Mouse (Mus musculus) kidney, adult 18-20 months (tissue): ENCODE results near the gene Chd5.

Source experiments
- DNase-seq: peaks from one replicate; pipeline ENCODE4 v3.0.0; 2021

The Chd5 gene

DNA sequence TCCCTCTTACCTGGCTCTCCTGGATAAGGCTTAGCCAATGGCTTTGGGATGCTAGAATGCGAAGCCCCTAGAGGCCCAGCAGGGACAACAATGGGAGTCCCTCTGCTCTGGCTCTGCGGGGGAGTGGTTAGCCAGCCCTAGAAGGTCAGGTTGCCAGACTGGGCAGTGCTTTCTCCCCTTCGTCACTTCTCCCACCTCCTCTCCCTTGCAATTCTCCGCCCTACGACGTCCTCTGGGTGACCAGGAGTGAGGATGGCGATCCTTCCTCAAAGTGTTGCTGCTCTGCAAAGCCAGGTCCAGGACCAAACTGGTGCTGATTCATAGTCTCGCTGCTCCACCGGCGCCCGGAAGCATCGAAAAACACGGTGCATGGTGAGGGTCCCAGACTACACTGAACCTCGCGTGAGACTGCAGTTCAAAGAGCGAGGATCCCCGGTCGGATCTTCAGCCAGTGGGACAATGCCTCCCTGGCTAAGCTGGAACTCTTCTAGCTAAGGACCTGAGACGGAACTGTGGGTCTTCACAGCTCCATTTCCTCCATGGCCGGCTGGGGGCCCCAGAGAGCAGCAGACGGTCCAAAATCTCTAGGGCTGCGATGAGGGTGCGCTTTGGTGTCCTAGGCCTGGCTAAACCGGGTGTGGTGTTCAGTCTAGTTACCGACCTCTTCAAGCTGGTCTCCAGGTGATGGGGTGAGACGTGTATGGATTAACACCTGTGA, 19.8 kb upstream of the Chd5 start, which contains the start of gene Rnf207:
Rnf207 (minus strand) TSS at position 477 of the 718 bp plus-strand sequence.
- peak; percentile 66 for DNase-seq

DNA sequence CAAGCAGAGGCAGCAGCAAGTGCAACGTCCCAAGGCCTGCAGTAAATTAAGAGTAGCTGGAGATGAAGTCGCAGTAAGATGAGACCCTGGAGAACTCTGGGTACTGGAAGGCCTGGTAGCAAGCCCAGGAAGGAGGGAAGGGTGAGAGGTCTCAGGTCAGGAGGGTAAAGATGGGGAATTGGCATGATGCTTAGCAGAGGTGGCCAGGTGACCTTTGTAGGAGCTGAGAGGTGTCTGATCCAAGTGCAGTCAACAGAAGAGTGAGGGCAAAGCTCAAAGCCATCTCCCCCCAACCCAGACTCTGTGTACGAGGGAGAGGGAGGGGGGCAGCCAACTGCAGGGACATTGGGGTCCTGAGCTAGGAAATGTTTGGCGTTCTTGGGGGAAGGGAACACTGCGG, 17.0 kb upstream of the Chd5 start:
- DNase-seq: peak; percentile 25

DNA sequence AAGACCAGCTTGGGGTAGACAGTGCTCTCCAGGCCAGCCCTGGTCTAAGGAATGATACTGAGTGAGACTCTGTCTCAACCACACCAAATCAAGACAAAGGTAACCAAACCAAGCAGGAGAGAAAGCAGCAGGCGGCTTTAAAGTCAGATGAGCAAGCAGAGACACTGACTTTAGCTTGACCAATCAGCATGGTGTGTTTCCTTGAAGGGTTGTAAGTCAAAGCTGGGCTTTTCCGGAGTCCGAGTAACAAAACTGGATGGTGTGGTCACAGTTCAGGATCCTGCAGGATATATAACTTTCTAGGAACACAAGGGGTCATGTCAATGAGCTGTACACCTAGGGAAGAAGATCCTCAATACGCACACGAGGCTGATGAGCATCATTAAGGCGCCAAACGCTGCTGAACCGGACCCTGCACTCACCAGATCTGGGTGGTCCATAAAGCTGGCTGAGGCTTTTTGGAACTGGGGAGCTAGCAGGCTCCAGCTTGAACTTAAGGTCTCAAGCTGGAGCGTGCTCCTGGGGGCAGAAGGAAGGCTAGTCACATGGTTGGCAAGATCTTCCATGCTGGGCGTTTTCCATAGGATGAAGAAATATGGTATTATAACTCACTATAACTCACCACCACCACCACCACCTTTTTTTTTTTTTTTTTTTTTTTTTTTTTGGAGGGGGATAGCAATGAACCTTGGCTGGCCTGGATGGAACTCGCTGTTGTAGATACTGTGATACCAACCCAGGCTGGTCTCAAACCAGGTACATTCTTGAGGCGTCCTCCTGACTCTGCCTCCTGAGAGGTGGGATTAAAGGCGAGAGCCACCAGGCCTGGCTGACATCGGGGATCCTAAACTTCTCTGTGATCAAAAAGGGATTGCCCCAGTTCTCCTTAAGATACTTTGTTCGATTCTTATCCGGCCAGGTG, 13.5 kb upstream of the Chd5 start:
- DNase-seq: no peak

DNA sequence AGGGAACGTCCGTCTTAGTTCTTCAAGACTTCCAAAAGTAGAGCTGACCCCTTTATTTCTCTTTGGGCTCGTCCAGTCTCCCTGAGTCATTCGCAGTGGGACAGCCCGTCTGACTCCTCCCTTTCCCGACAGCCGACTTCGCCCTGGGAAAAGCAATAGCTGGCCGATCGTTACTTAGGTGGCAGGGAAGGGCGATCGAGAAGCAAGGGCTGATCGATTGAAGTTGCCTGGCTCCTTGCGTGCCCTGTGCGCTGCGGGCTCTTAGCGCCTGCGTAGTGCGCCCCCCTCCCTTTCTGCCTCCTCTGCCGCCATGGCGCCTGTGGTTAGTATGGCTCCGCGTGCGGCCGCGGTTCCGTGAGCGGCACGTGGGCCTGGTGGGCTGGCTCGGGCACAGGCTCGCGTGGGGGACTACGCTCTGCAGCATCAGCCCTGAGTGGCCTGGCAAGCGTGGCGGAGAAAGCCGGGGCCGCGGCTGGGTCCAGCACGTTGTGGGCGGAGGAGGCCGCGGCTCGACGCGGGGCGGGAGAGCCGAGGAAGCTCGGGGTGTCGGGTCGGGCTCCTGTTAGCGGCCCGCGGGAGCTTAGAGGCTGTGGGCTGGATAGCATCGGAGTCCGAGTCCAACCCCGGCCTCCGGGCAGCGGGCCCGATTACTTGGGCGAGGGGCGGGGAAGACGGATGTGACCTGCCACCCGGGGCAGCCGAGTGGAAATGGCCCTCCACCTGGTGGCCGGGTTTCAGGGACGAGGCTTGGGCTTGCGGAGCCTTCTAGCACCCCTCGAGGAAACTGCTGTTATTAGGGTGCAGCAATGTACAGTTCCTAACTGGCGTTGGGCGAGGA, 12.7 kb upstream of the Chd5 start, which contains the start of gene Rpl22:
Rpl22 (plus strand) TSS at position 169 of the 838 bp plus-strand sequence.
- peak; percentile 91 for DNase-seq

DNA sequence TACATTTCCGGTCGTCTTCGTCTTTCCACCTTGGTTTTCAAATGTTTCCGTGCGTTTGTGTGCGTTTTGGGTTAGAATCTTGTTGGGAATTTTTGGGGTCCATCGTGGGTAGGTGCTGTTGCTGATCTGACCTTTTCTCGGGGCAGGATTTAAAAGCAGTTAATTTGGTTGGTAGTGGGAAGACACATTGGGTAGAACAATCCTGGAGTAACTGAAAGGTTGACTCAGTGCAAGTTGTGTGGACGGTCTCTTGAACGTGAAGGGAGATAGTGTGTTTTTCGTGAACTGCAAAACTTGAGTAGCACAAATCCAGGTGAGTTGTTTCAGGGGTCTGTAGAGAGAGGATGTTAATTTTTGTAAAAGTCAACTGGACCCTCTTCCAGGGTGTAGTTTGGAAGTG, 11.9 kb upstream of the Chd5 start:
- no peak for DNase-seq

DNA sequence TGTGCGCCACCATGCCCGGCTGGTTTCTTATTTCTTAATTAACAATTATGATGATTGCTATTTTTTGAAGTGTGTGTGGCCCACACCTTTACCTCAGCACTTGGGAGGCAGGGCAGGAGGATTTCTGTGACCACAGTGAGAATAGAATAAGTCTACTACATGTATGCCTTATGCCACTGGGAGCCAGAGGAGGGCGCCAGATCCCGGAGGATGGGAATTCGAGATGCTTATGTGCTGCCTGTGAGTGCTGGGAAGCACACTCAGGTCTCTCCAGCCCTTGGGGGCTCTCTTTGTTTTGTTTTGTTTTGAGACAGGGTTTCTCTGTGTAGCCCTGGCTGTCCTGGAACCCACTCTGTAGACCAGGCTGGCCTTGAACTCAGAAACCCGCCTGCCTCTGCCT, 9.8 kb upstream of the Chd5 start:
- DNase-seq: peak; percentile 40

GRCm38 (mm10) chr4:152332952-152333351, 5.5 kb upstream of the Chd5 start:
- DNase-seq: peak; percentile 66

- no peak for DNase-seq
Measured at GRCm38 (mm10) chr4:152333587-152333986, 4.9 kb upstream of the Chd5 start.

GRCm38 (mm10) chr4:152337772-152338171, 679 bp upstream of the Chd5 start:
- no peak for DNase-seq

DNA sequence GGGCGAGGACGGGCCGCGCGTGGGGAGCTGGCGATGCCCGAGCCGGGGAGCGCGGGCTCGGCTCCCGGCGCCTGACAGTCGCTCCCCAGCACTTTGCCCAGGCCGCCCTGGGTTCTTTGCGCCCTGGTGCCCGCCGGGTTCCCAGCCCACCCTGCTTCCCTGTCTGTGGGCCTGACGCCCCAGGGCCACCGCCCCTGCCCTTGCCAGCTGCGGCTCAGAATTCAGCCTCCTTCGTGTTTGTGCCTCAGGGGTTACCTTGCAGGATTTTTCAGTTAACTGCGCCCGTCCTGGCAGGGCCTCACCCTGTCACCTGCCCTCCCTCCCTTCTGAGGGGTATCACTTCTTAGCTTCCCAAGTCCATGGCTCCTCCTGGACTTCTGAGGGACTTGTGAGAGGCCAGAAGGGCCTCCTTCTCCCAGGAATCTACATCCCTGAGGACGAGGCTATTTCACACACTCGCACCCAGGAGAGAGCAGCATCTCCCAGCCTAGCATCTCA, 891 bp downstream of the Chd5 start:
- DNase-seq: no peak

DNA sequence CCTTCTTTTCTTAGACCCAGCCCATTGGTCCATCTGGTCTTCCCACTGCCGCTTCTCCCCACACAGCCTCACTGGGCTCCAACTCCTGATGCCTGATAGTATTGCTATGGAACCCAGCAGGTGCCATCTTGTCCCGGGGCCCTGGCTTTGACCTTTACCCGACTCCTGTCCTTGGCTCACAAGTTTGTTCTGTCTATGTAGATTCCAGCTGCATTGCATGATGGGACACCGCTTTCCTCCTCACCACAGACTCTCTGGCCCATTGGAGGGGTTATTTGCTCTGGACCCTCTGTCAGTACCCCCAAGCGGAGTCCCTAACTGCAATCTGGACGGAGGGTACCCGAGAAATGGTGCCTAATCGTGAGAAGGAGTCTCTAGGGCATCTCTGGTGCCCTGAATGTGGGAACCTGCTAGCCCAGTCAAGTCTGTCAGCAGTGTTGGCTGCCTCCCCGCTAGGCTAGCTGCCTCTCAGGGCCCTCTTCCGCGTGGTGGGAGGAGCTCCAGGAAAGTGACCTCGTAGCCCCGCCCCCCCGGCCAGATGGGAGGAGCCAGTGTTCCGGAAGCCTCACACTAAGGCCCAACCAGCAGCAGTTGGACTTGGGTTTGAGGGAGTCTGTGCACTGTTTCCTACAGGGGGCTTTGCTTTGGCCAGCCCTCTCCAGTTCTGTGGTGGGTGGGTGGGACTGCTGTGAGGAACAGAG, 2.3 kb downstream of the Chd5 start:
- no peak for DNase-seq

DNA sequence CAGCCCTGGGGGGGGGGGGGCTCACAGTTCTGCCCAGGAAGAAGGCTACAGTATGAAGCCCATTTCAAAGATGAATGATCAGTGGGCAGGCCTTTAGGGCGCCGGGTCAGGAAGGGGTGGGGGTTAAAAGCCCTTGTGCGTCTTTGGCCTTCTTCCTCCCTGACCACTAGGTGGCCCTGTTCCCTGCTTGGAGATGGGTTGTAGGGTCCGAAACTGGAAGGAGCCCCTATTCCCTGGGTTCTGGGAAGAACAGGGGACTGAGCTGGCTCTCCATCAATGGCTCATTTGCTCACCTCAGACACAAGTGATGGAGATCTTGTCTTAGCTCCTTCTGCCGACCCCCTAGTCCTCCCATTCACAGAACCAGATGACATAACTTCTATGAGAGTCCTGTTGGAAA, 4.8 kb downstream of the Chd5 start:
- DNase-seq: no peak

DNA sequence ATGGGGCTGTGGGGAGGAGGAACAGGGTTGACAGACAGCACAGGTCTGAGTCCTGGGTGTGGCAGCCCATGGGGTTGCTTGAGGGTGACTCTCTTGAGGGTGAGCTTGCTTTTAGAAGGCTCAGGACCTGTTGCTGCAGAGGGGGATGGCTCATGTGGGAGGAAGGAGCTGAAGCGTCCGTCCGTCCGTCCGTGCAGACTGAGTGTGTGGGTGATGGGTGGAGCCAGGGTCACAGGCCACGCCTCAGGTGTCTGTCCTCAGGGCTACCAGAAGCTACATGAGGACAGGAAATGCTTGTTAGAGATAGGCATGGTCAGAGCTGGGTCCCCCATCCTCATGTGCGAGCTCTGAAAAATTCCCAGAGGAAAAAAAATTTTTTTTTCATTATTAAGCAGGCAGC, 6.2 kb downstream of the Chd5 start:
- DNase-seq: no peak

- DNase-seq: no peak
Measured at GRCm38 (mm10) chr4:152345120-152345889, 6.9 kb downstream of the Chd5 start.

- no peak for DNase-seq
Measured at GRCm38 (mm10) chr4:152349837-152350381, 11.5 kb downstream of the Chd5 start.

GRCm38 (mm10) chr4:152350722-152351421, 12.4 kb downstream of the Chd5 start:
- no peak for DNase-seq

GRCm38 (mm10) chr4:152351422-152352305, 13.2 kb downstream of the Chd5 start:
- DNase-seq: no peak

DNA sequence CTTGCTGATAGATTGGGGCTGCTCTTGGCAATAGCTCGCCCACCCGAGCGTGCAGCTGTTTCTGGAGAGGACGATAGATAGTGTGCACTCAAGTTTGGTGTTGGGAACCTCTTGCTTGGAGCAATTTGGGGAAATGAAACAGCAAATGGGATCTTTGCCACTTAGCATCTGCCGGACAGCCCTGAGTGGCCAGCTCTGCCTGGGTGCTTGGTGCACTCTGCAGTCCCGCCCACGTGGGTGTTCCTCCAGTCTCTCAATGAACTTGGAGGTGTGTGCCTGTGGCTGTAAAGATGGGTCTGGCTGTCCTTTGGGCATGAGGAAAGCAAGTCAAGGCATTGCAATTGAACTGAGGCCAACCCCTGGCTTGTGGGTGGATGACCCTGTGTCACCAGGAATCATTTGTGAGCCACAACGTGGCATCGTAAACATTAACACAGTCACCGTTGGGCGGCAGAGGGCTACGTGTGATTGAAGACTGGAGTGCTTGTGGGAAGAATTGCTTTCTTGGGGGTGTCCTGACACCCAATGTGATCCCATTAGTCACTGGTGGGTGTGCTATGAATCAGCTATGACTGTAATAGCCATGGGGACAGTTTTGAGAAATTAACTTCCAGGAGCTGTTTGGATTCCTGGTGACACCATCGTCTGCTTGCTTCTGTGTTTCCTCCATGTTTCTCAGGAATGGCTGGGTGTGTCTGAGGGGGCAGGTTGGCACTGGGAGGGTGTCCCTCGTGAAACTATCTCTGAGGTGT, 15.6 kb downstream of the Chd5 start:
- no peak for DNase-seq

DNA sequence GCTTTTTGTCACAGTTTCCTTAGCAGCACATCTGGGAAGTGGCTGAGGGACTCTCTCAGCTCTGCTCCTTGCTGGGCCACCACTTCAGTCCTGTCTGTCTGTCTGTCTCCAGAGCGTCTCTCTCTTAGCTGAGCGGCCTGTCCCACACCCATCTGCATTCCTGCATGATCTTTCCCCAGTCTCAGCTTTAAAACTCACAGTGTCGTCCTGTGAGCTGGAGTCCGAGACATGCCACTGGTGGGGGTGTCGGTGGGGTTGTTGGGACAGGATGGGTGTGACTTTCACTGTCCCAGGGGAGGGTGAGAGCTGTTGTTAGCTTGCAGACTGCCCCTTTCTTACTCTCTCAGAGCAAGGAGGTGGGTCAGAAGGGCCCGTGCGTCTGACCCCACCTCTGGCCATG, 17.2 kb downstream of the Chd5 start:
- no peak for DNase-seq
